Comparison of ENCODE assay signal across 15 mouse cellular contexts in genomic region chr13:98679631-98680041, GRCm38 (mm10). TPM values are rescaled to one million over a fixed set of nuclear protein-coding genes. Genes with fewer than 3 reads are reported as not detected.
DNase-seq lines count a peak whose midpoint lies in the region; ATAC-seq lines count a peak whose summit lies in the region.
"Had no signal": no experiment of that assay in that cellular context is flagged by ENCODE, and none has a peak within 500 bp of the region (broad histone marks: within the 10 kb centered on the region; RNA-seq: fewer than 3 reads in every experiment).

No protein-coding gene starts in this region.

- peaks cover 9% of the 10 kb centered on the region for H3K4me1 ChIP-seq in lung, embryonic 16.5 days (replicated peaks; ENCODE audit: control insufficient read depth, insufficient read depth, low read length)
- H3K4me1 ChIP-seq in embryonic facial prominence, embryonic 11.5 days (ENCODE audit: control insufficient read depth, insufficient read depth, low read length), result peaks cover 3% of the 10 kb centered on the region; the same call in 1 of the 2 replicates
- H3K4me1 ChIP-seq in hindbrain, embryonic 10.5 days (replicated peaks), result peaks cover 11% of the 10 kb centered on the region
- H3K4me1 ChIP-seq: liver, embryonic 12.5 days had no signal

- H3K36me3 ChIP-seq in lung, embryonic 16.5 days (ENCODE audit: control insufficient read depth, insufficient read depth, low read length), result no peaks in the 10 kb centered on the region
- H3K36me3 ChIP-seq in embryonic facial prominence, embryonic 11.5 days (replicated peaks; ENCODE audit: control insufficient read depth, insufficient read depth, low read depth, low read length), result no peaks in the 10 kb centered on the region
- no peaks in the 10 kb centered on the region for H3K36me3 ChIP-seq in splenic B cell, adult 2 months (ENCODE audit: control insufficient read depth, insufficient read depth, low read length, poor library complexity, severe bottlenecking)
- no peaks in the 10 kb centered on the region for H3K36me3 ChIP-seq in hindbrain, embryonic 10.5 days
- H3K36me3 ChIP-seq: liver, embryonic 12.5 days had no signal

- intact Hi-C loops in heart, postnatal 14 days (cut with DNase I), result no loop called here

- no peak overlapping the region for H3K9ac ChIP-seq in lung, embryonic 16.5 days (ENCODE audit: low read length)
- H3K9ac ChIP-seq in embryonic facial prominence, embryonic 11.5 days (replicated peaks; ENCODE audit: low read length), result no peak overlapping the region
- H3K9ac ChIP-seq: liver, embryonic 12.5 days had no signal

- H3K4me3 ChIP-seq in lung, embryonic 16.5 days (ENCODE audit: low read length), result no peak overlapping the region
- no peak overlapping the region for H3K4me3 ChIP-seq in embryonic facial prominence, embryonic 11.5 days (ENCODE audit: low read depth, low read length)
- no peak overlapping the region for H3K4me3 ChIP-seq in hindbrain, embryonic 10.5 days
- H3K4me3 ChIP-seq: left cerebral cortex, adult 2 months; liver, embryonic 12.5 days had no signal

- no peaks in the 10 kb centered on the region for H3K9me3 ChIP-seq in lung, embryonic 16.5 days (ENCODE audit: control insufficient read depth, low read length)
- no peaks in the 10 kb centered on the region for H3K9me3 ChIP-seq in embryonic facial prominence, embryonic 11.5 days (replicated peaks; ENCODE audit: control insufficient read depth, low read length)
- H3K9me3 ChIP-seq in hindbrain, embryonic 10.5 days, result no peaks in the 10 kb centered on the region
- H3K9me3 ChIP-seq: liver, embryonic 12.5 days had no signal

- ATAC-seq in lung, embryonic 16.5 days (ENCODE audit: low read depth), result peak; percentile 60
- ATAC-seq in embryonic facial prominence, embryonic 11.5 days (replicated peaks; ENCODE audit: insufficient number of reproducible peaks, low FRiP score, low TSS enrichment, low read depth), result no peak
- no peak for ATAC-seq in activated CD4-positive, CD25-positive, alpha-beta regulatory T cell, adult 4 months
- ATAC-seq: forebrain, embryonic 16.5 days; liver, embryonic 12.5 days had no signal

- peak overlapping the region; percentile 20; the same call in 1 of the 2 replicates for H3K27ac ChIP-seq in lung, embryonic 16.5 days (ENCODE audit: low read length)
- H3K27ac ChIP-seq in embryonic facial prominence, embryonic 11.5 days (replicated peaks; ENCODE audit: low read depth, low read length), result no peak overlapping the region
- H3K27ac ChIP-seq in hindbrain, embryonic 10.5 days, result no peak overlapping the region
- H3K27ac ChIP-seq: left cerebral cortex, adult 2 months; liver, embryonic 12.5 days had no signal

- H3K4me2 ChIP-seq in lung, embryonic 16.5 days (ENCODE audit: low read depth, low read length), result no peak overlapping the region
- no peak overlapping the region for H3K4me2 ChIP-seq in embryonic facial prominence, embryonic 11.5 days (ENCODE audit: low read depth, low read length)
- H3K4me2 ChIP-seq: liver, embryonic 12.5 days had no signal

- H3K27me3 ChIP-seq in lung, embryonic 16.5 days (ENCODE audit: control insufficient read depth, insufficient read depth, low read depth, low read length), result no peaks in the 10 kb centered on the region
- no peaks in the 10 kb centered on the region for H3K27me3 ChIP-seq in embryonic facial prominence, embryonic 11.5 days (ENCODE audit: control insufficient read depth, insufficient read depth, low read length)
- no peaks in the 10 kb centered on the region for H3K27me3 ChIP-seq in splenic B cell, adult 2 months (ENCODE audit: control insufficient read depth, insufficient read depth, low read length, poor library complexity, severe bottlenecking)
- H3K27me3 ChIP-seq in hindbrain, embryonic 10.5 days (ENCODE audit: insufficient read depth, poor library complexity, severe bottlenecking), result no peaks in the 10 kb centered on the region
- H3K27me3 ChIP-seq: liver, embryonic 12.5 days had no signal

- peak; percentile 79 for DNase-seq in heart, adult 11 months
- no peak for DNase-seq in heart, postnatal 14 days
- no peak for DNase-seq in lung, postnatal 4 days
- peak; percentile 56 for DNase-seq in embryonic facial prominence, embryonic 11.5 days (ENCODE audit: low spot score)
- DNase-seq in splenic B cell, adult 2 months (ENCODE audit: low read depth, low spot score), result peak; percentile 33
- no peak for DNase-seq in hindbrain, embryonic 10.5 days (ENCODE audit: low spot score)
- DNase-seq: adrenal gland, postnatal 14 days; gastrocnemius, postnatal 36 days; heart, postnatal 36 days had no signal

- 23% methylated on average over 4 of the region's 4 CpGs for WGBS in lung, embryonic 16.5 days
- WGBS in embryonic facial prominence, embryonic 11.5 days, result 53% methylated on average over 4 of the region's 4 CpGs
- WGBS in hindbrain, embryonic 10.5 days, result 54% methylated on average over 4 of the region's 4 CpGs

RNA-seq across cellular contexts. Expression of gene Tmem171, which starts 15.0 kb away (rescaled TPM):
- 1 to 10 TPM; 5.0 to 7.0 TPM for total RNA-seq in heart, postnatal 14 days (2021)
- polyA plus RNA-seq in lung, embryonic 16.5 days (2015; fragmentation: Nextera tagmentation; extraction: Ambion mirVana), result 24.0 and 27.5 TPM in 2 replicates
- polyA plus RNA-seq in embryonic facial prominence, embryonic 11.5 days (2014; fragmentation: Nextera tagmentation; extraction: Ambion mirVana), result not detected in 2 replicates
- polyA plus RNA-seq in hindbrain, embryonic 10.5 days (2016; fragmentation: Nextera tagmentation; extraction: Ambion mirVana), result not detected in 2 replicates
- polyA plus RNA-seq in activated CD4-positive, CD25-positive, alpha-beta regulatory T cell, adult 4 months (2017; shearing (Covaris generic)), result under 1 TPM in 1 of 2 experiments, not detected in 1; 0.38 TPM
- polyA plus RNA-seq: forebrain, embryonic 16.5 days; liver, embryonic 12.5 days had no signal

RNA-seq across cellular contexts. Expression of gene Tmem174, which starts 42.4 kb away (rescaled TPM):
- not detected for total RNA-seq in heart, postnatal 14 days (2021)
- not detected in 2 replicates for polyA plus RNA-seq in lung, embryonic 16.5 days (2015; fragmentation: Nextera tagmentation; extraction: Ambion mirVana)
- not detected in 2 replicates for polyA plus RNA-seq in embryonic facial prominence, embryonic 11.5 days (2014; fragmentation: Nextera tagmentation; extraction: Ambion mirVana)
- polyA plus RNA-seq in hindbrain, embryonic 10.5 days (2016; fragmentation: Nextera tagmentation; extraction: Ambion mirVana), result not detected in 2 replicates
- polyA plus RNA-seq in activated CD4-positive, CD25-positive, alpha-beta regulatory T cell, adult 4 months (2017; shearing (Covaris generic)), result not detected
- total RNA-seq: adrenal gland, postnatal 14 days; gastrocnemius, postnatal 36 days; heart, postnatal 36 days had no signal
- polyA plus RNA-seq: forebrain, embryonic 16.5 days; liver, embryonic 12.5 days; thymus, postnatal 0 days had no signal

Comparison
In these comparisons a context has a peak if more than half of its experiments do, and no peak if none do; other contexts are left out.
1. DNase-seq: peak in heart, adult 11 months (single experiment), embryonic facial prominence, embryonic 11.5 days (single experiment) and splenic B cell, adult 2 months (single experiment); none in heart, postnatal 14 days (0 of 2), lung, postnatal 4 days (0 of 2) and hindbrain, embryonic 10.5 days (single experiment).
2. RNA of gene Tmem171, which starts 15.0 kb away (polyA plus RNA-seq): 24.0 to 27.5 TPM in lung, embryonic 16.5 days; 0.38 TPM in activated CD4-positive, CD25-positive, alpha-beta regulatory T cell, adult 4 months, not detected in hindbrain, embryonic 10.5 days and not detected in embryonic facial prominence, embryonic 11.5 days; every median in the first group is over 10 times any median in the second.